Mouse (Mus musculus) spleen, adult 2 months (tissue): Measurements from ENCODE around the gene Fam189a1.

Experiments
- CTCF ChIP-seq: fragments of 200-500 bp; IDR thresholded peaks from 2 replicates; pipeline ENCODE4 v1.5.1; 2011; ENCODE audit warnings: mild to moderate bottlenecking, inconsistent platforms; ENCODE audit not compliant: insufficient read depth, insufficient read length, insufficient replicate concordance; ENCODE audit errors: extremely low read depth
- POLR2A ChIP-seq: fragments of 200-500 bp; IDR thresholded peaks from 2 replicates; pipeline ENCODE4 v1.6.1; 2011; ENCODE audit warnings: low read depth, low read length, inconsistent platforms

GRCm38 (mm10) chr7:64884187-64884862 lies 272.0 kb downstream of the Fam189a1 start:
- no peak for TF ChIP-seq CTCF
- no peak for TF ChIP-seq POLR2A
